Mouse (Mus musculus) lung, embryonic 16.5 days (tissue): ENCODE results near the gene Lpp. TPM values are rescaled to one million over a fixed set of nuclear protein-coding genes. Genes with fewer than 3 reads are reported as not detected.

Experiments used
- ATAC-seq: fragments of 200-750 bp; cut with Nextera tagmentation; 2 replicates; pipeline ENCODE4 v1.8.0; 2017; ENCODE audit warnings: low read depth, mild to moderate bottlenecking, moderate library complexity
- H3K27ac ChIP-seq: fragments of 300-500 bp; sonication (generic); 2 replicates; pipeline ENCODE4 v1.5.1; 2014; ENCODE audit warnings: mild to moderate bottlenecking, control low read depth, low read length
- H3K27me3 ChIP-seq: fragments of 300-500 bp; sonication (generic); 2 replicates; pipeline ENCODE4 v1.6.1; 2014; ENCODE audit warnings: low read depth, low read length, mixed read lengths; ENCODE audit not compliant: control insufficient read depth, insufficient read depth
- H3K36me3 ChIP-seq: fragments of 300-500 bp; sonication (generic); 2 replicates; pipeline ENCODE4 v1.6.1; 2014; ENCODE audit warnings: low read length; ENCODE audit not compliant: control insufficient read depth, insufficient read depth
- H3K4me1 ChIP-seq: fragments of 300-500 bp; sonication (generic); replicated peaks from 2 replicates; pipeline ENCODE4 v1.6.1; 2014; ENCODE audit warnings: low read length, mixed read lengths; ENCODE audit not compliant: control insufficient read depth, insufficient read depth
- H3K4me2 ChIP-seq: fragments of 300-500 bp; sonication (generic); 2 replicates; pipeline ENCODE4 v1.6.1; 2014; ENCODE audit warnings: low read depth, low read length, control low read depth
- H3K4me3 ChIP-seq: fragments of 300-500 bp; sonication (generic); 2 replicates; pipeline ENCODE4 v1.5.1; 2014; ENCODE audit warnings: mild to moderate bottlenecking, low read length, control low read depth
- H3K9ac ChIP-seq: fragments of 300-500 bp; sonication (generic); 2 replicates; pipeline ENCODE4 v1.6.1; 2014; ENCODE audit warnings: low read length, control low read depth
- H3K9me3 ChIP-seq: fragments of 300-500 bp; sonication (generic); 2 replicates; pipeline ENCODE4 v1.6.1; 2016; ENCODE audit warnings: low read length; ENCODE audit not compliant: control insufficient read depth
- WGBS: fragments of 180-500 bp; shearing (Covaris S2); extraction: QIAGEN DNeasy Blood & Tissue Kit; methylation state at CpG from one replicate; pipeline ENCODE4 v1.1.7; 2014; 5-methylcytosine and 5-hydroxymethylcytosine counted together
- polyA plus RNA-seq: library from polyadenylated mRNA; unstranded; fragments of >200 nt; fragmentation: Nextera tagmentation; extraction: Ambion mirVana; gene quantifications from 2 replicates; pipeline ENCODE4 v1.2.1, GENCODE M21; 2015

The Lpp gene
- polyA plus RNA-seq, 1 experiment from 2014 or later, result 76.8 TPM

DNA sequence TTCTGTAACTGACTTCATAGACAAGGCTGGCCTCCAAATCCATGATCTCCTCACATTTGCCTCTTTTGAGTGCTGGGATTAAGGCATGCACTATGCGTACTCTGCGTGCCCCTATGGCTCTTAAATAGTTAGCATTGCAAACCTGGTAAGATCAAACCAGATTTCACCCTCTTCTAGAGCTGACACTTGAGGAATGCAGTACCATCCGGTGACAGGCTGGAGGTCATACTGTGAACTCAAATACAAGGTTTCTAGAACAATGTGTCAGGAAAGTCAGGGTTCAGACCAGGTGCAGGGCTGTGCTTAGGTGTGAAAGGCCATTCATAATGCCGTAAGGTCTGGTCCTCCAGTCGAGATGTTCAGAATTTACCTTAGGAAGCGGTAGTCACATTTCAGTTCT lies 18.0 kb downstream of the Lpp start:
- Histone ChIP-seq H3K27me3 (no peaks in the 10 kb centered on the region), H3K27ac (no peak overlapping the region), H3K4me3 (no peak overlapping the region), H3K4me2 (no peak overlapping the region), H3K9me3 (peaks cover 6% of the 10 kb centered on the region), H3K9ac (no peak overlapping the region), H3K4me1 (no peaks in the 10 kb centered on the region), H3K36me3 (peaks cover 6% of the 10 kb centered on the region)
- no peak for ATAC-seq
- WGBS, result 69% methylated on average over 6 of the region's 6 CpGs

DNA sequence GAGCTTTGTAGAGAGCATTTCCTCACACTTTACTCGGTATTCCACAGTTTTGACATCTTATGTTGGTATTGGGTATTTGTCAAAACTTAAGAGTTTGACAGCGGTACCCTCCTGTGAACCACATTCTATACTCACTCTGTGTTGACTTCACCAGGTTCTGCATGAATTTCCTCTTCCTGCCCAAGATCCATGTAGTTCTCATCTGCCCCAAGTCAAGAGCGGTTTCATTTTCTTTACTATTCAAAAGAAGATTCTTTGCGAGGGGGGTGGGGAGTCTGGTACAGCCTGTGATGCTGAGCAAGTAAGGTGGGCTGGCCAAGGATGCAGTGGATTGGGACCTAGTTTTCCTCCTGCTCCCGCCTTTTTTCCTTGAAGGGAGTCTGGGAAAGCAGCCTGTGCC lies 18.9 kb downstream of the Lpp start:
- WGBS, result 84% methylated on average over 5 of the region's 5 CpGs
- Histone ChIP-seq H3K4me2 (no peak overlapping the region), H3K4me1 (no peaks in the 10 kb centered on the region), H3K9me3 (no peaks in the 10 kb centered on the region), H3K27ac (no peak overlapping the region), H3K4me3 (no peak overlapping the region), H3K27me3 (no peaks in the 10 kb centered on the region), H3K36me3 (no peaks in the 10 kb centered on the region), H3K9ac (no peak overlapping the region)
- no peak for ATAC-seq

DNA sequence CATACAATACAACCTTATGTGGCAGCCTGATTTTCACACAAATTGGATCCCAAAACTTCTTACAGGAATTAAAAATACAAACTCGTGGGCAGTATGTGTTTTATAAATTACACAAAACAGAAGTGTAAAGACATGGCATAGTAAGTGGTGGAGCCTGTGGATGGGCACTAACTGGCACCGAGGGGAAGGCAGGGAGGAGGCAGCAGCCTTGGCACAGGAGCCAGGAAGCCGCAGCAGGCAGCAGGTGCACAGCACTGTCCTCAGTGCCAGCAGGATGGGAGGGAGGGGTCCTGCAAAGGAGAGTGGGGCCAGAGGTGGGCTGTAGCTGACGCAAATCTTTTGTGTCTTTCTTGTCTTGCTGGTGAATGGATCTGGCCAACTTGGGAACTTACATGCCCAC lies 19.8 kb downstream of the Lpp start:
- Histone ChIP-seq H3K36me3 (no peaks in the 10 kb centered on the region), H3K4me2 (no peak overlapping the region), H3K9ac (no peak overlapping the region), H3K4me3 (no peak overlapping the region), H3K27me3 (no peaks in the 10 kb centered on the region), H3K9me3 (no peaks in the 10 kb centered on the region), H3K4me1 (peaks cover 6% of the 10 kb centered on the region; the same call in 1 of the 2 replicates), H3K27ac (no peak overlapping the region)
- no peak for ATAC-seq
- WGBS, result 91% methylated on average over 4 of the region's 4 CpGs

DNA sequence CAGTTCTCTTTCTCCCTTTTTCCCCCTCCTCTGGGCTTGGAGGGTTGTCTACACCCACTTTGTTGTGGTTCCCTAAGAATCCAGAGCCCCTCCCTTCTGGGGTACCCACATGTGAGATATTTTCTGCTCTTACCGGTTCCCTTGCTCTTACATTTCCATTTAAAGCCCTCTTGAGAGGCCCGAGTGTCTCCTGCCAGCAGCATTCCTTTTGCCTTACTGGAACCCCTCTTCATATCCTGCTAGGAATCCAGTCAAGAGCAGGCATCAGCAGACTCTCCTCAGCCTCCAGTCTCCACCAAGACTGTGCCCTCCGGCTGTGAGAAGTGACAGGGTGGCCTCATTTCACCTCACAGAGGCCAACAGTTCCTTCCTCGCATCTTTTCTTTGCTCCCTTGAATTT lies 24.7 kb downstream of the Lpp start:
- H3K4me3 ChIP-seq, result no peak overlapping the region
- H3K9ac ChIP-seq, result no peak overlapping the region
- ATAC-seq, result peak; percentile 81
- no peaks in the 10 kb centered on the region for H3K27me3 ChIP-seq
- no peak overlapping the region for H3K4me2 ChIP-seq
- no peaks in the 10 kb centered on the region for H3K36me3 ChIP-seq
- H3K4me1 ChIP-seq, result peaks cover 6% of the 10 kb centered on the region; the same call in 1 of the 2 replicates
- WGBS, result 50% methylated on average over 4 of the region's 4 CpGs
- no peaks in the 10 kb centered on the region for H3K9me3 ChIP-seq
- H3K27ac ChIP-seq, result peak overlapping the region; percentile 35

DNA sequence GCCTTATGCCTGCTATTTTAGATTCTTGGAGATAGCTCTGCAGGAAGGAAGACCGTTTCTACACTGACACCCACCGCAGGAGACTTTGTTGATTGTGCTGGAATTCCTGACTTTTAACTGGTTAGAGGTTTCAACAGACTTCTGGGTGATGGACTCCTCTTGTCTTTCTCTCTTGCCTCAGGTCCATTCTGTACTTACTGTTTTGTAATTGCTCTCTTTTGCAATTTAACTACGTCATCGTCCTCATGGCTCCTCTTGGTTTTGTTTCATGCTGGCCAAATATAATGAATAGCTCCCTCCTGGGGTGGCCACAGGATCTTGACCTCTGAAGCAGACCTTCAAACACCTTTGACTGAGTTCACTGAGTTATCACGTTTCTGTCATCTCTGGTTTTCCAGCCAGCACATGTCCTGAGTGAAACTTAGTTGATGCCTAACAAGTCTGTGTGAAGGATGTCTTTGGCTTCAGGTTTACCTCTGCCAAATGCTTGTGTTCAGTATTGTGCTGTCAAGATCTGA lies 27.4 kb downstream of the Lpp start:
- ATAC-seq, result no peak
- H3K4me1 ChIP-seq, result peaks cover 6% of the 10 kb centered on the region; the same call in 1 of the 2 replicates
- no peak overlapping the region for H3K4me2 ChIP-seq
- no peak overlapping the region for H3K9ac ChIP-seq
- no peaks in the 10 kb centered on the region for H3K36me3 ChIP-seq
- no peaks in the 10 kb centered on the region for H3K27me3 ChIP-seq
- 56% methylated on average over 5 of the region's 5 CpGs for WGBS
- H3K4me3 ChIP-seq, result no peak overlapping the region
- H3K27ac ChIP-seq, result no peak overlapping the region
- H3K9me3 ChIP-seq, result no peaks in the 10 kb centered on the region

DNA sequence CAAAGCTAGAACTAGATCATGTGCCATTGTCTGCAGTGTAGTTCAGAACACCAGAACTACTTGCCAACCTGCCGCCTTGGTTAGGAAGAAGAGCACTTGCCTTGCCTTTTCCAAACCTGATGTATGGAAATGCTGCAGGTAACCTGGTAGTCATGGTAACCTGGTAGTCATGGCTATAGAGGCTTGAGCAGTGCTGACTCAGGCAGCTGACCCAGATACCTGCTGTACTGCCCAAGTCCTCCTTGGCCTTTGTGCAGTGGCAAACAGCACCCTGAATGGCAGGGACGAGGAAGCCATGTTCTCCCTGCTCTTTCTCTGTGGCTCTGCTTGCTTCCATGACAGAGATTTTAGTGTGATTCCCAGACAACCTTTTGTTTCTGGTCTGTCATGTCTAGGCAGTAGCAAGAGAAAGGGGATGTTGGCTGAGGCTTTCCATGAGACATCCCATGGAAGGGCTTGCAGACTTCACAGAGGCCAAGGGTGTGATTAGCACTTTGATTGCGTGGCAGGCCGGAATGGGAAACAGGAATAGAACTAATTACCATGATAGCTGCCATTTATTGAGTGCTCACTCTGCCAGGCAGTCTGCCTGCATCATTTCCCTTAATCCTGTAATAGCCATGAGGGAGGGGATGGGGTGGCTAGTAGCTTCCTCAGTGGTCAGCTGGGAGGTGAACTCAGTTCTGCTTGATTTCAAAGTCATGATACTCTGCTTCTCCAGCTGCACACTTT lies 28.5 kb downstream of the Lpp start:
- Histone ChIP-seq H3K27me3 (no peaks in the 10 kb centered on the region), H3K4me3 (no peak overlapping the region), H3K27ac (no peak overlapping the region), H3K36me3 (no peaks in the 10 kb centered on the region), H3K9me3 (no peaks in the 10 kb centered on the region), H3K4me1 (peaks cover 9% of the 10 kb centered on the region; the same call in 1 of the 2 replicates), H3K4me2 (no peak overlapping the region), H3K9ac (no peak overlapping the region)
- WGBS, result 84% methylated on average over 4 of the region's 4 CpGs
- no peak for ATAC-seq

DNA sequence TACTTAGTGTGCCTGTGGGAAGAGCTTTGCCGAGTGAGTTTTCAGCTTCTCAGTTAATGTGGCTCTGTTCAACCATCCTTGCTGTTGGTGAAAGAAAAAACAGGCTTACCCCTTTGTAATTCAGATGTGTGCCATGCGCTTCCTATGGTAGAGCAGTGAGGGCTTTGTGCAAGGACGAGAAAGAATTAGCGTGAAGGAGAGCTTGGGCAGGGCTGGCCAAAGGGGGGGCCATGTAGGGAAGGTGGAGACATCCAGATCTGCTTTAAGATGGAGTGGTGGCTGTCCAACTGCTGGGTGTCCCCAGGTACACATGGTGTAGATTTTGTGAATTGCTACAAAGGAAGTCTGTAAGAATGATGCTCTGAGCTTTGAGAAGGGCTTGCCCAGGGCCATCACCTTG lies 29.9 kb downstream of the Lpp start:
- H3K27me3 ChIP-seq, result no peaks in the 10 kb centered on the region
- no peak overlapping the region for H3K27ac ChIP-seq
- no peaks in the 10 kb centered on the region for H3K36me3 ChIP-seq
- 86% methylated on average over 4 of the region's 4 CpGs for WGBS
- no peaks in the 10 kb centered on the region for H3K9me3 ChIP-seq
- H3K4me1 ChIP-seq, result peaks cover 6% of the 10 kb centered on the region
- no peak for ATAC-seq
- no peak overlapping the region for H3K4me2 ChIP-seq
- H3K9ac ChIP-seq, result no peak overlapping the region
- no peak overlapping the region for H3K4me3 ChIP-seq

DNA sequence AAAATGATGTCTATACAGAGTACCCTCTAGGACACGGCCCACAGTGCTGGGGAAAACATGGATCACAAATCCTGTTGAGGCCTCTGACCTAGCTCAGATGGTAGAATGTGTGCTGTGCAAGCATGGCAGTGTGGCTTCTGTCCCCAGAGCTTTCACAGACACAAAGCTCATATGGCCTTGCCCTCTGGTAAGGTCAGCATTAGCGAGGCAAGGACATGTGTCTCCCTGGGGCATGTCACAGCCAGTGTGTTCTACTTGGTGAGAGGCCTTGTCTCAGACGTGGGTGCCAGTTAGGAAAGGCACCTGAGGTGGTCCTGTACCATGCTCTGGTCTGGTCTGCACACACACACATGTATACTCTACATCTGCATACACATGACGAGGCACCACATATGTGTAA lies 30.4 kb downstream of the Lpp start:
- no peak for ATAC-seq
- no peak overlapping the region for H3K27ac ChIP-seq
- H3K36me3 ChIP-seq, result no peaks in the 10 kb centered on the region
- H3K9me3 ChIP-seq, result no peaks in the 10 kb centered on the region
- 74% methylated on average over 4 of the region's 4 CpGs for WGBS
- H3K9ac ChIP-seq, result no peak overlapping the region
- peaks cover 6% of the 10 kb centered on the region for H3K4me1 ChIP-seq
- H3K27me3 ChIP-seq, result no peaks in the 10 kb centered on the region
- no peak overlapping the region for H3K4me2 ChIP-seq
- no peak overlapping the region for H3K4me3 ChIP-seq

DNA sequence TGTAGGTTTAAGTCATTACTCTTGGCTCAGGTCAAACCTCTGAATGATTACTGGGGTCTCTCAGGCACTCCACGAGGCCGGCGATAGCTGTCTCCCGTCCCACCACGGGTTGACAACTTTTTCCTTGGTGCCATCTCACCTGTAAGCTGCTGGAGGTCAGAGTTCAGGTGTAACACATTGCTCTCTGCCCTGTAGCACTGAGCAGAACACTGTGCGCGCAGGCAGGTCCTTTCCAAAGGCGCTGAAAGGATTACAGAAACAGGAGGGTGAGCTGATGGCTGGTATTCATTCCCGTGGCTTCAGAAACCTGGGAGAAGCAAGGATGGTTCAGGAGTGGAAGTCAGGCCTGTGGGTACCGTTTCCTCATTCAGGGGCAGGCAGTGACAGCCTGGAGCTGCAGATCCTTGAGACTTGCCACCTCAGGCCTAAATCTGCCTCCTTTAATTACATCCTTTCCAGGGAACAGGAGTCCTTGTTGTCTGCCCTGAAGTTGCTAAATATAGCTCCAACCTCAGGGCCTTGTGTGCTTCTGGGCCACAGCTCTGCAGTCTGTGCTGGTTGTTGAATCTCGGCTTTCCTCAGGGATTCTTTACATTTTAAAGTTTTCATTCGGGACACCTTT lies 31.2 kb downstream of the Lpp start:
- Histone ChIP-seq H3K36me3 (no peaks in the 10 kb centered on the region), H3K9me3 (no peaks in the 10 kb centered on the region), H3K4me2 (no peak overlapping the region), H3K9ac (no peak overlapping the region), H3K4me3 (no peak overlapping the region), H3K27ac (no peak overlapping the region), H3K27me3 (no peaks in the 10 kb centered on the region), H3K4me1 (peaks cover 6% of the 10 kb centered on the region)
- ATAC-seq, result no peak
- 56% methylated on average over 12 of the region's 12 CpGs for WGBS
